Mouse (Mus musculus): ENCODE results near the gene Bag3.

DNA sequence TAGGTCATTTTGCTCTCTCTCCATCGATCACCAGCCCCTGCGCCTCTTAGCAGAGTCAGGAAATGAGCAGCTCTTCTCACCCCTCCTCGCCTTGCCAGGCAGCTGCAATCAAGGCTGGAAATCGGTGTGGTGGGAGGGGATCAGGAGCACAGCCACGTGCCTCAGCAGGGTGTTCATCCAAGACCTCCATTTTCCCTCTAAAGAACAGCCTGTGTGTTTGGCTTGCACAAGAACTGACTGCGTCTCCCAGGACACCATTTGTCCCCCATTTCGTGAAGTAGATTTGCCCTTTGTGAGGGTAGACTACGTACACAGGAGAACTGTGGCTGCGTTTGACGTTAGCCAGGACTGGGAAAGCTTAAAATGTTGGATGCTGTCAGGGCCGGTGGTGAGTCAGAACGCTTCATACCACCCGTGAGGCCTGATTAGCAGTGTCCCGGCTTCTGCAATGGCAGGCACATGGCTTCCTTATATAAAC is 6.2 kb downstream of the Bag3 start:
- no peak for TF ChIP-seq CTCF (IDR thresholded peaks at IDR 0.05; ENCODE audit: low read depth)
- TF ChIP-seq EP300 (IDR thresholded peaks at IDR 0.05; ENCODE audit: low read depth) = no peak

Data from heart, postnatal 0 days (tissue).